Mouse (Mus musculus): ENCODE measurements around the gene Itpk1.

DNA sequence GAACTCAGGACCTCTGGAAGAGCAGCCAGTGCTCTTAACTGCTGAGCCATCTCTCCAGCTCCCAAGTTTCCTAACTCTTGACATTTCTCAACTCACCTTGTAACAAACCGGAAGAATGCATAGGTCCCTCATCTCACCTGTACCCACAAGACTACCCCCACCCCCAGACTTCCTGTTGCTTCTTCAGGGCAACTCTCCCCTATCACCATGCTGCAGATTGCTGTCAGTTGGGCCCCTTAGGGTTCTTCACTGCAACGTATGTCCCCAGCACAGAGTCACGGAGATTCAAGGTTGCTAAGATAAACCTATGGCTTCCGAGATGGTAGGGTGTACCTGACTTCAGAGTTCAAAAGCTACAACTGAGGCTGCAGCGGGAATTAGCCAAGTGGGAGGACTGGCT, 77.2 kb downstream of the Itpk1 start:
- no peak for TF ChIP-seq CTCF (IDR thresholded peaks at IDR 0.05; ENCODE audit: borderline replicate concordance, extremely low read depth, insufficient read depth, insufficient read length)
- no peak for TF ChIP-seq POLR2A (IDR thresholded peaks at IDR 0.05; ENCODE audit: borderline replicate concordance, extremely low read depth, insufficient read depth, insufficient read length, poor library complexity, severe bottlenecking)
